Mouse (Mus musculus): ENCODE measurements around the gene Fto. TPM values are rescaled to one million over a fixed set of nuclear protein-coding genes. Genes with fewer than 3 reads are reported as not detected.

Gene Fto
- polyA plus RNA-seq, 1 experiment from 2014 or later: 19.9 TPM

GRCm38 (mm10) chr8:91358016-91358415 lies 44.7 kb downstream of the Fto start:
- 57% methylated on average over 5 of the region's 5 CpGs for WGBS (ENCODE audit: insufficient replicate concordance)

GRCm38 (mm10) chr8:91359511-91359910 lies 46.2 kb downstream of the Fto start:
- Histone ChIP-seq H3K27ac (ENCODE audit: low read length) (no peak overlapping the region), H3K9me3 (replicated peaks; ENCODE audit: control insufficient read depth, low read length) (no peaks in the 10 kb centered on the region), H3K27me3 (ENCODE audit: control insufficient read depth, insufficient read depth, low read depth, low read length) (no peaks in the 10 kb centered on the region), H3K9ac (ENCODE audit: low read depth, low read length) (no peak overlapping the region), H3K36me3 (ENCODE audit: control insufficient read depth, insufficient read depth) (no peaks in the 10 kb centered on the region), H3K4me2 (ENCODE audit: low read depth, low read length) (no peak overlapping the region), H3K4me3 (ENCODE audit: low read depth, low read length) (no peak overlapping the region), H3K4me1 (ENCODE audit: control insufficient read depth, low read depth, low read length) (no peaks in the 10 kb centered on the region; the same call in 1 of the 2 replicates)
- WGBS (ENCODE audit: insufficient replicate concordance): 68% methylated on average over 9 of the region's 9 CpGs
- ATAC-seq (ENCODE audit: low read depth): no peak

More at GRCm38 (mm10) chr8:91358016-91358415, 44.7 kb downstream of the Fto start:
- no peaks in the 10 kb centered on the region for H3K9me3 ChIP-seq (replicated peaks; ENCODE audit: control insufficient read depth, low read length)
- no peak overlapping the region for H3K27ac ChIP-seq (ENCODE audit: low read length)
- no peaks in the 10 kb centered on the region for H3K27me3 ChIP-seq (ENCODE audit: control insufficient read depth, insufficient read depth, low read depth, low read length)
- no peak overlapping the region for H3K4me3 ChIP-seq (ENCODE audit: low read depth, low read length)
- no peak for ATAC-seq (ENCODE audit: low read depth)
- no peak overlapping the region for H3K9ac ChIP-seq (ENCODE audit: low read depth, low read length)
- H3K4me2 ChIP-seq (ENCODE audit: low read depth, low read length): no peak overlapping the region
- H3K36me3 ChIP-seq (ENCODE audit: control insufficient read depth, insufficient read depth): no peaks in the 10 kb centered on the region
- peaks cover 3% of the 10 kb centered on the region for H3K4me1 ChIP-seq (ENCODE audit: control insufficient read depth, low read depth, low read length)

GRCm38 (mm10) chr8:91360644-91361357 lies 47.5 kb downstream of the Fto start:
- ATAC-seq (ENCODE audit: low read depth): no peak
- H3K36me3 ChIP-seq (ENCODE audit: control insufficient read depth, insufficient read depth): no peaks in the 10 kb centered on the region
- 38% methylated on average over 10 of the region's 10 CpGs for WGBS (ENCODE audit: insufficient replicate concordance)

GRCm38 (mm10) chr8:91363272-91363860 lies 50.0 kb downstream of the Fto start:
- Histone ChIP-seq H3K9ac (ENCODE audit: low read depth, low read length) (no peak overlapping the region), H3K36me3 (ENCODE audit: control insufficient read depth, insufficient read depth) (no peaks in the 10 kb centered on the region), H3K4me1 (ENCODE audit: control insufficient read depth, low read depth, low read length) (no peaks in the 10 kb centered on the region; the same call in 1 of the 2 replicates), H3K9me3 (replicated peaks; ENCODE audit: control insufficient read depth, low read length) (no peaks in the 10 kb centered on the region), H3K27ac (ENCODE audit: low read length) (no peak overlapping the region), H3K27me3 (ENCODE audit: control insufficient read depth, insufficient read depth, low read depth, low read length) (no peaks in the 10 kb centered on the region), H3K4me2 (ENCODE audit: low read depth, low read length) (no peak overlapping the region), H3K4me3 (ENCODE audit: low read depth, low read length) (no peak overlapping the region)
- no peak for ATAC-seq (ENCODE audit: low read depth)
- 71% methylated on average over 10 of the region's 10 CpGs for WGBS (ENCODE audit: insufficient replicate concordance)

More at GRCm38 (mm10) chr8:91360644-91361357, 47.5 kb downstream of the Fto start:
- Histone ChIP-seq H3K4me1 (ENCODE audit: control insufficient read depth, low read depth, low read length) (no peaks in the 10 kb centered on the region; the same call in 1 of the 2 replicates), H3K27ac (ENCODE audit: low read length) (no peak overlapping the region), H3K9me3 (replicated peaks; ENCODE audit: control insufficient read depth, low read length) (no peaks in the 10 kb centered on the region), H3K4me2 (ENCODE audit: low read depth, low read length) (no peak overlapping the region), H3K9ac (ENCODE audit: low read depth, low read length) (no peak overlapping the region), H3K4me3 (ENCODE audit: low read depth, low read length) (no peak overlapping the region), H3K27me3 (ENCODE audit: control insufficient read depth, insufficient read depth, low read depth, low read length) (no peaks in the 10 kb centered on the region)

- Histone ChIP-seq H3K27ac (ENCODE audit: low read length) (no peak overlapping the region), H3K4me1 (ENCODE audit: control insufficient read depth, low read depth, low read length) (no peaks in the 10 kb centered on the region; the same call in 1 of the 2 replicates), H3K27me3 (ENCODE audit: control insufficient read depth, insufficient read depth, low read depth, low read length) (no peaks in the 10 kb centered on the region), H3K4me3 (ENCODE audit: low read depth, low read length) (no peak overlapping the region), H3K4me2 (ENCODE audit: low read depth, low read length) (no peak overlapping the region), H3K36me3 (ENCODE audit: control insufficient read depth, insufficient read depth) (no peaks in the 10 kb centered on the region), H3K9ac (ENCODE audit: low read depth, low read length) (no peak overlapping the region), H3K9me3 (replicated peaks; ENCODE audit: control insufficient read depth, low read length) (no peaks in the 10 kb centered on the region)
- WGBS (ENCODE audit: insufficient replicate concordance): 82% methylated on average over 6 of the region's 6 CpGs
- no peak for ATAC-seq (ENCODE audit: low read depth)
Measured at GRCm38 (mm10) chr8:91364216-91364615, 50.9 kb downstream of the Fto start.

GRCm38 (mm10) chr8:91365804-91366203 lies 52.5 kb downstream of the Fto start:
- H3K9me3 ChIP-seq (replicated peaks; ENCODE audit: control insufficient read depth, low read length): no peaks in the 10 kb centered on the region
- H3K27ac ChIP-seq (ENCODE audit: low read length): no peak overlapping the region
- no peaks in the 10 kb centered on the region for H3K27me3 ChIP-seq (ENCODE audit: control insufficient read depth, insufficient read depth, low read depth, low read length)
- H3K36me3 ChIP-seq (ENCODE audit: control insufficient read depth, insufficient read depth): no peaks in the 10 kb centered on the region
- H3K9ac ChIP-seq (ENCODE audit: low read depth, low read length): no peak overlapping the region
- peaks cover 1% of the 10 kb centered on the region; the same call in 1 of the 2 replicates for H3K4me1 ChIP-seq (ENCODE audit: control insufficient read depth, low read depth, low read length)
- no peak for ATAC-seq (ENCODE audit: low read depth)
- H3K4me3 ChIP-seq (ENCODE audit: low read depth, low read length): no peak overlapping the region
- no peak overlapping the region for H3K4me2 ChIP-seq (ENCODE audit: low read depth, low read length)

- no peak overlapping the region for H3K4me2 ChIP-seq (ENCODE audit: low read depth, low read length)
- no peak overlapping the region for H3K4me3 ChIP-seq (ENCODE audit: low read depth, low read length)
- WGBS (ENCODE audit: insufficient replicate concordance): 52% methylated on average over 12 of the region's 12 CpGs
- H3K27me3 ChIP-seq (ENCODE audit: control insufficient read depth, insufficient read depth, low read depth, low read length): no peaks in the 10 kb centered on the region
- H3K9ac ChIP-seq (ENCODE audit: low read depth, low read length): no peak overlapping the region
- no peak overlapping the region; the same call in 1 of the 2 replicates for H3K27ac ChIP-seq (ENCODE audit: low read length)
- ATAC-seq (ENCODE audit: low read depth): peak; percentile 53; the same call in 1 of the 2 replicates
- peaks cover 7% of the 10 kb centered on the region for H3K4me1 ChIP-seq (ENCODE audit: control insufficient read depth, low read depth, low read length)
- H3K9me3 ChIP-seq (replicated peaks; ENCODE audit: control insufficient read depth, low read length): no peaks in the 10 kb centered on the region
- H3K36me3 ChIP-seq (ENCODE audit: control insufficient read depth, insufficient read depth): no peaks in the 10 kb centered on the region
Measured at GRCm38 (mm10) chr8:91370899-91371298, 57.6 kb downstream of the Fto start.

GRCm38 (mm10) chr8:91371995-91372394 lies 58.7 kb downstream of the Fto start:
- H3K4me1 ChIP-seq (ENCODE audit: control insufficient read depth, low read depth, low read length): peaks cover 18% of the 10 kb centered on the region
- WGBS (ENCODE audit: insufficient replicate concordance): 42% methylated on average over 4 of the region's 4 CpGs
- H3K4me3 ChIP-seq (ENCODE audit: low read depth, low read length): no peak overlapping the region
- no peaks in the 10 kb centered on the region for H3K9me3 ChIP-seq (replicated peaks; ENCODE audit: control insufficient read depth, low read length)
- H3K4me2 ChIP-seq (ENCODE audit: low read depth, low read length): no peak overlapping the region
- H3K27ac ChIP-seq (ENCODE audit: low read length): no peak overlapping the region
- ATAC-seq (ENCODE audit: low read depth): no peak
- no peak overlapping the region for H3K9ac ChIP-seq (ENCODE audit: low read depth, low read length)
- no peaks in the 10 kb centered on the region for H3K27me3 ChIP-seq (ENCODE audit: control insufficient read depth, insufficient read depth, low read depth, low read length)
- H3K36me3 ChIP-seq (ENCODE audit: control insufficient read depth, insufficient read depth): no peaks in the 10 kb centered on the region

Data from liver, embryonic 16.5 days (tissue).